Mouse (Mus musculus): ENCODE measurements around the gene Mettl22. TPM values are rescaled to one million over a fixed set of nuclear protein-coding genes. Genes with fewer than 3 reads are reported as not detected.

The Mettl22 gene
- polyA plus RNA-seq, 1 experiment: 24.5 TPM

- WGBS: 70% methylated on average over 16 of the region's 16 CpGs
- Histone ChIP-seq H3K4me1 (ENCODE audit: control insufficient read depth, insufficient read depth, low read length) (peaks cover 21% of the 10 kb centered on the region; the same call in 1 of the 2 replicates), H3K27ac (ENCODE audit: insufficient read depth, low read depth, low read length) (no peak overlapping the region), H3K27me3 (replicated peaks; ENCODE audit: control insufficient read depth, insufficient read depth, low read length) (no peaks in the 10 kb centered on the region), H3K36me3 (ENCODE audit: control insufficient read depth, insufficient read depth, low read length) (no peaks in the 10 kb centered on the region), H3K4me3 (ENCODE audit: insufficient read depth, low read depth, low read length) (no peak overlapping the region)
- DNase-seq: no peak
- TF ChIP-seq POLR2A (IDR thresholded peaks at IDR 0.05; ENCODE audit: low read depth, low read length): no peak
- no peak for TF ChIP-seq CTCF (conservative IDR thresholded peaks at IDR 0.05; ENCODE audit: insufficient read depth, insufficient read length, low read depth, low read length)
Measured at GRCm38 (mm10) chr16:8524163-8524847, 53.7 kb downstream of the Mettl22 start.

DNA sequence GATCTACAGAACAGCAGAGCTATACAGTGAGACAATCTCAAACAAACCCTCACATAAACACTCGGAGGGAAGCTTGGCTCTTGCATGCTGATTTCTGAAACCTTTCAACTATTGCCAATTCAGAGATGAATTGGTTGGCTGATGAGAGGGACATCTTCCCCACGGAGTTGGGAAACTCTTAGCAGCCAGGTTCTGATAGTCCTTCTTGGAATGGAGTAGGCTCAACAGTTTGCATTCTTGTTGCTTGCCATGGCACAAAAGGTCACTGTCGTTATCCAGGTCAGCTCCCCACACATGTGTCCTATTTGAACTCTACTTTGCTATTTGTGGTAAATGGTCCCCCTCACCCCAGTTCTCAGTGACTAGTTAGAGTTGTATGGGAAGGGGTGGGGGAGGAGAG is 54.7 kb downstream of the Mettl22 start:
- 56% methylated on average over 3 of the region's 3 CpGs for WGBS
- no peak for DNase-seq

GRCm38 (mm10) chr16:8525877-8526276 is 55.3 kb downstream of the Mettl22 start:
- Histone ChIP-seq H3K4me1 (ENCODE audit: control insufficient read depth, insufficient read depth, low read length) (peaks cover 21% of the 10 kb centered on the region; the same call in 1 of the 2 replicates), H3K27ac (ENCODE audit: insufficient read depth, low read depth, low read length) (no peak overlapping the region), H3K36me3 (ENCODE audit: control insufficient read depth, insufficient read depth, low read length) (no peaks in the 10 kb centered on the region), H3K27me3 (replicated peaks; ENCODE audit: control insufficient read depth, insufficient read depth, low read length) (no peaks in the 10 kb centered on the region), H3K4me3 (ENCODE audit: insufficient read depth, low read depth, low read length) (no peak overlapping the region)
- DNase-seq: no peak
- TF ChIP-seq POLR2A (IDR thresholded peaks at IDR 0.05; ENCODE audit: low read depth, low read length) (no peak), CTCF (conservative IDR thresholded peaks at IDR 0.05; ENCODE audit: insufficient read depth, insufficient read length, low read depth, low read length) (no peak)
- WGBS: 48% methylated on average over 7 of the region's 7 CpGs

More for the DNA sequence above, 54.7 kb downstream of the Mettl22 start:
- TF ChIP-seq POLR2A (IDR thresholded peaks at IDR 0.05; ENCODE audit: low read depth, low read length): no peak
- Histone ChIP-seq H3K36me3 (ENCODE audit: control insufficient read depth, insufficient read depth, low read length) (no peaks in the 10 kb centered on the region), H3K4me3 (ENCODE audit: insufficient read depth, low read depth, low read length) (no peak overlapping the region), H3K4me1 (ENCODE audit: control insufficient read depth, insufficient read depth, low read length) (peaks cover 21% of the 10 kb centered on the region; the same call in 1 of the 2 replicates), H3K27me3 (replicated peaks; ENCODE audit: control insufficient read depth, insufficient read depth, low read length) (no peaks in the 10 kb centered on the region), H3K27ac (ENCODE audit: insufficient read depth, low read depth, low read length) (no peak overlapping the region)

DNA sequence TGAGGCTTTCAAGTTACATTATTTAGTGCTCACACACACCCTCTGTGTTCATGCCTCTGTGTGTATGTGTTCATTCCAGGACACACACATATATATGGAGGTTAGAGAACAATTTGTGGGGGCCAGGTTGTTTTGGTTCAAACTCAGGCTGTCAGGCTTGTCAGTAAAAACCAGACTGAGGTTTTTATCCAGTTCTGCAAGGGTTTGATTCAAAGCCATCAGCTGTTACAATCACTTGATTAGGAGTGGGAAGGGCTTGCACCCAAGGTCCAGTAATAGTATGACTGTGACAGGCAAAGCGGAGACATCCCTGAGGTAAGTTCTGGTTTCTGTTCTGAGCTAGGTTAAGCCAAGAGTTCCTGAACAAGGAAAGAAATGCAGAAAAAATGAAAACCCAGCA is 58.8 kb downstream of the Mettl22 start:
- 97% methylated on average over 1 of the region's 1 CpGs for WGBS

GRCm38 (mm10) chr16:8530018-8530417 is 59.4 kb downstream of the Mettl22 start:
- Histone ChIP-seq H3K36me3 (ENCODE audit: control insufficient read depth, insufficient read depth, low read length) (no peaks in the 10 kb centered on the region), H3K4me1 (ENCODE audit: control insufficient read depth, insufficient read depth, low read length) (peaks cover 12% of the 10 kb centered on the region; the same call in 1 of the 2 replicates), H3K27me3 (replicated peaks; ENCODE audit: control insufficient read depth, insufficient read depth, low read length) (no peaks in the 10 kb centered on the region), H3K27ac (ENCODE audit: insufficient read depth, low read depth, low read length) (no peak overlapping the region), H3K4me3 (ENCODE audit: insufficient read depth, low read depth, low read length) (no peak overlapping the region)
- no peak for DNase-seq
- 71% methylated on average over 14 of the region's 14 CpGs for WGBS
- TF ChIP-seq POLR2A (IDR thresholded peaks at IDR 0.05; ENCODE audit: low read depth, low read length) (no peak), CTCF (conservative IDR thresholded peaks at IDR 0.05; ENCODE audit: insufficient read depth, insufficient read length, low read depth, low read length) (no peak)

More for the DNA sequence above, 58.8 kb downstream of the Mettl22 start:
- H3K36me3 ChIP-seq (ENCODE audit: control insufficient read depth, insufficient read depth, low read length): no peaks in the 10 kb centered on the region
- TF ChIP-seq CTCF (conservative IDR thresholded peaks at IDR 0.05; ENCODE audit: insufficient read depth, insufficient read length, low read depth, low read length): no peak
- TF ChIP-seq POLR2A (IDR thresholded peaks at IDR 0.05; ENCODE audit: low read depth, low read length): no peak
- H3K4me1 ChIP-seq (ENCODE audit: control insufficient read depth, insufficient read depth, low read length): peaks cover 13% of the 10 kb centered on the region; the same call in 1 of the 2 replicates
- no peak overlapping the region for H3K4me3 ChIP-seq (ENCODE audit: insufficient read depth, low read depth, low read length)
- H3K27me3 ChIP-seq (replicated peaks; ENCODE audit: control insufficient read depth, insufficient read depth, low read length): no peaks in the 10 kb centered on the region
- no peak overlapping the region for H3K27ac ChIP-seq (ENCODE audit: insufficient read depth, low read depth, low read length)
- no peak for DNase-seq

DNA sequence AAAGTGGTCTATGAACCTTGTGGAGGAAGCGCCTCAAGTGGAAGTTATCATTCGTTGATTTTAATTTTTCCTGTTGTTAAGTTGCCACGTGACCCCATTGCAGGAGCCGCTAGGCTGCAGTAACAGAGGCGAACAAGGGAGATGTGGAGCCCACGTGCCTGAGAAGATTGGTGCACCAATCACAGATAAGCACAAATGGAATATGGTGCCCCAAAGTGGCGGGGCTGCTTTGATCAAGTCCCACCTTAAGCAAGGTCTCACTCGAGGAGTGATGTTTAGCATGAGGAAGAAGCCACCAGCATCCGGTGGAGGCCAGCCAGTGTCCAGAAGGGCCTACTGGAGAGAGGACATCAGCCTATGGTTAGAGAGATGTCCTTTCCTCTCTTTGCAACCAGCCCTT is 61.9 kb downstream of the Mettl22 start:
- DNase-seq: no peak
- H3K4me1 ChIP-seq (ENCODE audit: control insufficient read depth, insufficient read depth, low read length): no peaks in the 10 kb centered on the region
- no peak overlapping the region for H3K4me3 ChIP-seq (ENCODE audit: insufficient read depth, low read depth, low read length)
- H3K27me3 ChIP-seq (replicated peaks; ENCODE audit: control insufficient read depth, insufficient read depth, low read length): no peaks in the 10 kb centered on the region
- WGBS: 94% methylated on average over 9 of the region's 9 CpGs
- no peaks in the 10 kb centered on the region for H3K36me3 ChIP-seq (ENCODE audit: control insufficient read depth, insufficient read depth, low read length)
- TF ChIP-seq CTCF (conservative IDR thresholded peaks at IDR 0.05; ENCODE audit: insufficient read depth, insufficient read length, low read depth, low read length): no peak
- no peak overlapping the region for H3K27ac ChIP-seq (ENCODE audit: insufficient read depth, low read depth, low read length)

- 81% methylated on average over 7 of the region's 7 CpGs for WGBS
Measured at GRCm38 (mm10) chr16:8532894-8533293, 62.3 kb downstream of the Mettl22 start.

More at GRCm38 (mm10) chr16:8532894-8533293, 62.3 kb downstream of the Mettl22 start:
- TF ChIP-seq POLR2A (IDR thresholded peaks at IDR 0.05; ENCODE audit: low read depth, low read length): no peak
- TF ChIP-seq CTCF (conservative IDR thresholded peaks at IDR 0.05; ENCODE audit: insufficient read depth, insufficient read length, low read depth, low read length): no peak
- Histone ChIP-seq H3K27ac (ENCODE audit: insufficient read depth, low read depth, low read length) (no peak overlapping the region), H3K4me1 (ENCODE audit: control insufficient read depth, insufficient read depth, low read length) (no peaks in the 10 kb centered on the region), H3K36me3 (ENCODE audit: control insufficient read depth, insufficient read depth, low read length) (no peaks in the 10 kb centered on the region), H3K27me3 (replicated peaks; ENCODE audit: control insufficient read depth, insufficient read depth, low read length) (no peaks in the 10 kb centered on the region), H3K4me3 (ENCODE audit: insufficient read depth, low read depth, low read length) (no peak overlapping the region)
- no peak for DNase-seq

Measured in kidney, adult 2 months (tissue).